Mouse (Mus musculus) embryonic fibroblast, embryonic 13.5 days (primary cell): ENCODE data around the gene Chst3. TPM values are rescaled to one million over a fixed set of nuclear protein-coding genes. Genes with fewer than 3 reads are reported as not detected.
A peak's percentile ranks its signal among the peaks of the same experiment; 100 is the strongest.
"Not testable (repeated sequence)": the region's sequence is repeated elsewhere in the genome, so short reads cannot be mapped to it uniquely, and the experiment has no call there.

Experiments used
- H3K27ac ChIP-seq: 2 replicates; pipeline ENCODE4 v1.5.1; 2012; ENCODE audit warnings: low read length, control low read depth, inconsistent platforms; ENCODE audit not compliant: insufficient read depth
- H3K4me1 ChIP-seq: 2 replicates; pipeline ENCODE4 v1.6.1; 2011; ENCODE audit warnings: low read length; ENCODE audit not compliant: control insufficient read depth, insufficient read depth
- H3K4me3 ChIP-seq: 2 replicates; pipeline ENCODE4 v1.5.1; 2011; ENCODE audit warnings: mild to moderate bottlenecking, control low read depth, low read length; ENCODE audit not compliant: insufficient read depth
- CTCF ChIP-seq: IDR thresholded peaks from 2 replicates; pipeline ENCODE4 v1.5.1; 2011; ENCODE audit warnings: mild to moderate bottlenecking, control low read depth, low read length, moderate library complexity, borderline replicate concordance; ENCODE audit not compliant: insufficient read depth
- POLR2A ChIP-seq: IDR thresholded peaks from 2 replicates; pipeline ENCODE4 v1.6.1; 2011; ENCODE audit warnings: low read depth, mild to moderate bottlenecking, control low read depth, low read length, moderate library complexity
- polyA plus RNA-seq: library from polyadenylated mRNA; stranded (reverse); fragments of >200 nt; gene quantifications from 2 replicates; pipeline ENCODE4 v1.2.4, GENCODE M21; 2011; ENCODE audit warnings: low read depth; ENCODE audit not compliant: missing spikeins, insufficient read length

Gene Chst3
- polyA plus RNA-seq, 1 experiment, result 0.63 TPM

GRCm38 (mm10) chr10:60158144-60158543 is 60.9 kb downstream of the Chst3 start:
- Histone ChIP-seq H3K4me3 (no peak overlapping the region), H3K27ac (no peak overlapping the region), H3K4me1 (no peaks in the 10 kb centered on the region)
- TF ChIP-seq CTCF (no peak), POLR2A (no peak)

- no peak overlapping the region for H3K4me3 ChIP-seq
- no peaks in the 10 kb centered on the region for H3K4me1 ChIP-seq
- TF ChIP-seq POLR2A (no peak), CTCF (no peak)
- H3K27ac ChIP-seq, result no peak overlapping the region
Observed at GRCm38 (mm10) chr10:60156016-60156415, 63.0 kb downstream of the Chst3 start.

DNA sequence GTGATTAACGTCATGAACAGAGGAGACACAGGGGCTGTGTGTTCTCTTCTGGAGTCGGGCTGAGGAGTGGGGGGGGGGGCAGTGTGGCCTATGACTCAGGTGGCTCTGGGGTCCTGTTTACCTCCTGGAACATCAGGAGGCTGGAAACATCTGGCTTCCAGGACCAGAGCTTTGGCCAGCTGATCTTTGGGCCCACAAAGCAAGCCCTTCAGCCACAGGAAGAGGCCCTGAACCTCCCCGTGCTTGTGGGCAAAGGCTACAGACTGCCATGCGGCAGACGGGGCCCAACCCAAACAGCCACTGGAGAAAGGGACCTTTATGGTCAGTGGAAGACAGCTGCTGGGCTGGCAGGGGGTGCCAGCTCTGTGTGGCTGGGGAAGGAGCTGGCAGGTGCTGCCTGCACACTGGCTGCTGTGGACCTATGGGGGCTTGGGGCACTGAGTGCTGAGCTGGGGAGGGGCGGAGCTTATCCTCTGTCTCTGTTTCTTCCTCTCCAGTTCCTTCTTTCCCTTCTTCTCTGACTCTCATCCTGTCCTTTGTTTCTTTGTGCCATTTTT is 67.9 kb downstream of the Chst3 start:
- Histone ChIP-seq H3K27ac (no peak overlapping the region), H3K4me3 (no peak overlapping the region), H3K4me1 (no peaks in the 10 kb centered on the region)
- no peak for TF ChIP-seq CTCF
- no peak for TF ChIP-seq POLR2A

GRCm38 (mm10) chr10:60148087-60148486 is 71.0 kb downstream of the Chst3 start:
- no peak overlapping the region for H3K4me3 ChIP-seq
- TF ChIP-seq CTCF (peak; percentile 62; the same call in 1 of the 2 replicates), POLR2A (no peak)
- H3K4me1 ChIP-seq, result no peaks in the 10 kb centered on the region
- no peak overlapping the region for H3K27ac ChIP-seq

- H3K27ac ChIP-seq, H3K4me1 ChIP-seq, H3K4me3 ChIP-seq: not testable (repeated sequence)
Observed at GRCm38 (mm10) chr10:60147510-60148047, 71.5 kb downstream of the Chst3 start.

DNA sequence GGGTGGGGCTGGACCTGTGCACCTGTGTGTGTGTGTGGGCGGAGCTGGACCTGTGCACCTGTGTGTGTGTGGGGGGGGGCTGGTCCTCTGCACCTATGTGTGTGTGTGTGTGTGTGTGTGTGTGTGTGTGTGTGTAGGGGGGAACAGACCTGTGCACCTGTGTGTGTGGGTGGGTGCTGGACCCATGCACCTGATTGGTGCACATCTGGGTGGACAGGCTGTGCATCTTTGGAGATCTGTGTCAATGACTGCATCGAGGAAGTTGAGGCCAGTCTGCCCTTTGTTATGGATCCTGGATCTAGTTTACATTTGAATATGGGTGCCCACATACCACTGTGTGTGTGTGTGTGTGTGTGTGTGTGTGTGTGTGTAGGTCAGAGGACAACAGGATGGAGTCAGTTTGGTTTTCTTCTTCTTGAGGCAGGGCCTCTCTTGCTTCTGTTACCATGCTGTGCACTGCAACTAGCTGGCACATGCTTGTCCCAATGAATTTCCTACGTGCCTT is 77.4 kb downstream of the Chst3 start:
- TF ChIP-seq CTCF (no peak), POLR2A (no peak)
- Histone ChIP-seq H3K27ac (no peak overlapping the region), H3K4me3 (no peak overlapping the region), H3K4me1 (no peaks in the 10 kb centered on the region)

DNA sequence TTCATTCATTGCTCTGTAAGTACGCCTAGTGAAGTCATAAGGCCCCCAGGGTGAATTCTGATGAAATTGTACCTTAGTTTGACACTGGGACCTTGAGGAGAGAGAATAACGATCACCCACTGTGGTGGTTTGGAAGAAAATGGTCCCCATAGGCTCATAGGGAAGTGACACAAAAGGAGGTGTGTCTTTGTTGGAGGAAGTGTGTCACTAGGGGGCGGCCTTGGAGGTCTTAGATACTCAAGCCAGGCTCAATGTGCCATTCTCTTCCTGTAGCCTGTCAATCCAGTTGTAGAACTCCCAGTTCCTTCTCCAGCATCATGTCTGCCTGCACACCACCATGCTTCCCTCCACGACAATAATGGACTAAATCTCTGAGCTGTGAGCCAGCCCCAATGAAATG is 78.3 kb downstream of the Chst3 start:
- no peak for TF ChIP-seq CTCF
- TF ChIP-seq POLR2A, result no peak
- Histone ChIP-seq H3K27ac (no peak overlapping the region), H3K4me1 (no peaks in the 10 kb centered on the region), H3K4me3 (no peak overlapping the region)

- no peak overlapping the region for H3K27ac ChIP-seq
- no peaks in the 10 kb centered on the region for H3K4me1 ChIP-seq
- TF ChIP-seq CTCF, result no peak
- TF ChIP-seq POLR2A, result no peak
- H3K4me3 ChIP-seq, result no peak overlapping the region
Observed at GRCm38 (mm10) chr10:60138680-60139079, 80.4 kb downstream of the Chst3 start.

- Histone ChIP-seq H3K4me3 (no peak overlapping the region), H3K4me1 (no peaks in the 10 kb centered on the region), H3K27ac (no peak overlapping the region)
- TF ChIP-seq CTCF (no peak), POLR2A (no peak)
Observed at GRCm38 (mm10) chr10:60136935-60137334, 82.1 kb downstream of the Chst3 start.

GRCm38 (mm10) chr10:60136010-60136409 is 83.0 kb downstream of the Chst3 start:
- H3K4me3 ChIP-seq, H3K27ac ChIP-seq, H3K4me1 ChIP-seq: not testable (repeated sequence)

GRCm38 (mm10) chr10:60134201-60134600 is 84.9 kb downstream of the Chst3 start:
- TF ChIP-seq CTCF (no peak), POLR2A (no peak)
- H3K4me3 ChIP-seq, result no peak overlapping the region
- H3K4me1 ChIP-seq, result no peaks in the 10 kb centered on the region
- H3K27ac ChIP-seq, result no peak overlapping the region
